Mouse (Mus musculus): ENCODE data around the gene Chaf1a. TPM values are rescaled to one million over a fixed set of nuclear protein-coding genes. Genes with fewer than 3 reads are reported as not detected.
A peak's percentile ranks its signal among the peaks of the same experiment; 100 is the strongest.

Gene Chaf1a
- polyA plus RNA-seq, 1 experiment from 2014 or later: 52.3 TPM

DNA sequence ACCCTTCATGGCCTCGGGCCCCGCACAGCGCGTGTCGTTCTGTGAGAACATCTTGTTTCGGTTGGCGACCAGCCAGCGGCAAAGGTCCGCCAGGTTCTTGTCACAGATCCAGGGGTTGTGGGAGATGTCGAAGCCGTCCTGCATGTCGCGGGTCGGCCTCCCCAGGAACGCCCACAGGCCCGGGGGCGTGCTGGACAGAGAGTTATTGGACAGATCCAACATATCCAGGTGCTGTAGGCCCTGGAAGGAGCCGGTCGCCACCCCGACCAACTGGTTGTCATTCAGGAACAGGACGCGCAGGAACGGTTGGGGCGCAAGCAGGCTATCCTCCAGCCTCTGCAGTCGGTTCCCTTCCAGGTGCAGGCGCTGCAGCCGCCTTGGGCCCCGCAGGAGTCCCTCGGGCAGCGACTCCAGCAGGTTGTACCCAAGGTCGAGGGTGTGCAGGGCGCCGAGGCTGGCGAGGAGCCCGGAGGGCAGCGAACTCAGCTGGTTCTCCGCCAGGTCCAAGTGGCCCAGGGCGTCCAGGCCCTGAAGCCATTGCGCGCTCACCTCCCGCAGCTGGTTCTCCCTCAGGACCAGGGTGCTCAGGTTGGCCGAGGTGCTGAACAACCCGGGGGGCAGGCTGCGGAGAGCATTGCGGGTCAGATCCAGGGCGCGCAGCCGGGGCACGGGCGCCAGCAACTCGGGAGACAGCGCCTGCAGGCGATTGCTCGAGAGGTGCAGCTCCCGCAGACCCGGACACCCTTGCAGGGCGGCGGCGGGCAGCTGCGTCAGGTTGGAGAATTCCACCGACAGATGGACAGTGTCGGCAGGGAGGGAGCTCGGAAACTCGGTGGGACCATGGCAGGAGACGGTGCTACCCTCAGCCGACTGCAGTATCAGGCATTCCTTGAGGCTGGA lies 80.0 kb downstream of the Chaf1a start:
- peaks cover 98% of the 10 kb centered on the region for H3K27me3 ChIP-seq (replicated peaks; ENCODE audit: low read depth, poor library complexity, severe bottlenecking)
- 7% methylated on average over 66 of the region's 66 CpGs for WGBS
- peaks cover 32% of the 10 kb centered on the region for H3K4me1 ChIP-seq
- no peaks in the 10 kb centered on the region for H3K36me3 ChIP-seq (replicated peaks)
- DNase-seq (ENCODE audit: low spot score): no peak
- no peak overlapping the region for H3K27ac ChIP-seq (replicated peaks)
- H3K9me3 ChIP-seq: peaks cover 16% of the 10 kb centered on the region
- peak overlapping the region; percentile 38 for H3K4me3 ChIP-seq

DNA sequence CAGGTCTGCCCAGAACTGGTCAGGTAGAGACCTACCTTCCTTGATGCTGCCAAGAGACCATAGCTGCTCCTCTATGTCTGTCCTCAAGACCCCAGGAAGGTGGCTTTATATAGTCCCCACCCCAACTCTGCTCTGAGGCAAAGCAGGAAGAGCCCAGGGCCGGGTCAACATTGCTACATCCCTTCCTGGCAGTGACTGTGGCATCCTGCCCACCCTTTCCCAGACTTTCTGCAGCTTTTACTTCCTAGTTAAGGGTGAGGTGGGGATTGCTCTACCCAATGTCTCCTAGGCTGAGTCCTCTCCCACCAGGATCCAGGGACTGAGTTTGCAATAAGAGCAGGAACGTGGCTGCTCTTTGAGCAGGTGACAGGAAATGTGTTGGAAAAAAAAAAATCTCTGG lies 81.6 kb downstream of the Chaf1a start, which contains the start of gene Lrg1:
Gene Lrg1 (minus strand): TSS at position 176 of the 400 bp plus-strand sequence.
- no peak for DNase-seq (ENCODE audit: low spot score)
- Histone ChIP-seq H3K9me3 (peaks cover 16% of the 10 kb centered on the region), H3K27me3 (replicated peaks; ENCODE audit: low read depth, poor library complexity, severe bottlenecking) (peaks cover 93% of the 10 kb centered on the region), H3K36me3 (replicated peaks) (no peaks in the 10 kb centered on the region), H3K4me1 (peaks cover 32% of the 10 kb centered on the region), H3K27ac (replicated peaks) (no peak within 1 kb of the TSS), H3K4me3 (no peak within 1 kb of the TSS)
- WGBS: 64% methylated on average over 2 of the region's 2 CpGs

Other genes starting within 250 kb of the Chaf1a start
- gene Zfp119a, start 161.5 kb upstream of the Chaf1a start, polyA plus RNA-seq (2016; fragmentation: Nextera tagmentation; extraction: Ambion mirVana): 9.4 and 10.2 TPM in 2 replicates
- gene Zfp959, start 148.3 kb upstream of the Chaf1a start, polyA plus RNA-seq (2016; fragmentation: Nextera tagmentation; extraction: Ambion mirVana): 13.5 and 15.8 TPM in 2 replicates
- 4.1 and 4.7 TPM in 2 replicates for gene Zfp119b, start 90.9 kb upstream of the Chaf1a start, polyA plus RNA-seq (2016; fragmentation: Nextera tagmentation; extraction: Ambion mirVana)
- 0.98 and 1.4 TPM in 2 replicates for gene Ebi3, start 87.8 kb upstream of the Chaf1a start, polyA plus RNA-seq (2016; fragmentation: Nextera tagmentation; extraction: Ambion mirVana)
- gene Yju2, start 81.3 kb upstream of the Chaf1a start, polyA plus RNA-seq (2016; fragmentation: Nextera tagmentation; extraction: Ambion mirVana): 28.7 and 32.0 TPM in 2 replicates
- 32.8 and 39.1 TPM in 2 replicates for gene Shd, start 70.0 kb upstream of the Chaf1a start, polyA plus RNA-seq (2016; fragmentation: Nextera tagmentation; extraction: Ambion mirVana)
- 63.3 and 69.4 TPM in 2 replicates for gene Fsd1, start 53.9 kb upstream of the Chaf1a start, polyA plus RNA-seq (2016; fragmentation: Nextera tagmentation; extraction: Ambion mirVana)
- 8.2 and 8.8 TPM in 2 replicates for gene Stap2, start 34.9 kb upstream of the Chaf1a start, polyA plus RNA-seq (2016; fragmentation: Nextera tagmentation; extraction: Ambion mirVana)
- gene Mpnd, start 34.7 kb upstream of the Chaf1a start, polyA plus RNA-seq (2016; fragmentation: Nextera tagmentation; extraction: Ambion mirVana): 126 and 135 TPM in 2 replicates
- gene Sh3gl1, start 3.8 kb upstream of the Chaf1a start, polyA plus RNA-seq (2016; fragmentation: Nextera tagmentation; extraction: Ambion mirVana): 170 and 173 TPM in 2 replicates
- gene Ubxn6, start 34.6 kb downstream of the Chaf1a start, polyA plus RNA-seq (2016; fragmentation: Nextera tagmentation; extraction: Ambion mirVana): 35.0 and 36.8 TPM in 2 replicates
- gene Hdgfl2, start 39.2 kb downstream of the Chaf1a start, polyA plus RNA-seq (2016; fragmentation: Nextera tagmentation; extraction: Ambion mirVana): 195 and 197 TPM in 2 replicates
- gene Plin4, start 69.4 kb downstream of the Chaf1a start, polyA plus RNA-seq (2016; fragmentation: Nextera tagmentation; extraction: Ambion mirVana): 0.05 TPM in 2 replicates
- 0.47 and 0.48 TPM in 2 replicates for gene Plin5, start 77.2 kb downstream of the Chaf1a start, polyA plus RNA-seq (2016; fragmentation: Nextera tagmentation; extraction: Ambion mirVana)
- 0.10 TPM in 1 of 2 replicates, not detected in the other for gene Lrg1, start 81.6 kb downstream of the Chaf1a start, polyA plus RNA-seq (2016; fragmentation: Nextera tagmentation; extraction: Ambion mirVana)
- gene Sema6b, start 99.9 kb downstream of the Chaf1a start, polyA plus RNA-seq (2016; fragmentation: Nextera tagmentation; extraction: Ambion mirVana): 1.0 and 1.1 TPM in 2 replicates
- gene Tnfaip8l1, start 122.0 kb downstream of the Chaf1a start, polyA plus RNA-seq (2016; fragmentation: Nextera tagmentation; extraction: Ambion mirVana): 10.3 and 11.7 TPM in 2 replicates
- gene Mydgf, start 143.5 kb downstream of the Chaf1a start, polyA plus RNA-seq (2016; fragmentation: Nextera tagmentation; extraction: Ambion mirVana): 71.0 and 71.3 TPM in 2 replicates
- 48.3 and 50.2 TPM in 2 replicates for gene Dpp9, start 178.5 kb downstream of the Chaf1a start, polyA plus RNA-seq (2016; fragmentation: Nextera tagmentation; extraction: Ambion mirVana)
- gene Fem1a, start 216.4 kb downstream of the Chaf1a start, polyA plus RNA-seq (2016; fragmentation: Nextera tagmentation; extraction: Ambion mirVana): 12.5 and 13.2 TPM in 2 replicates
- 3.2 and 3.7 TPM in 2 replicates for gene Ticam1, start 236.3 kb downstream of the Chaf1a start, polyA plus RNA-seq (2016; fragmentation: Nextera tagmentation; extraction: Ambion mirVana)